Mouse (Mus musculus) kidney, postnatal 25 days (tissue): ENCODE data around the gene Gm5771.
"Not testable (repeated sequence)": the region's sequence is repeated elsewhere in the genome, so short reads cannot be mapped to it uniquely, and the experiment has no call there.

Source experiments
- DNase-seq, 2 experiments: peaks; one replicate each; pipeline ENCODE4 v3.0.0; 2021; ENCODE audit warnings: mixed read lengths in 2 of 2

Gene Gm5771

GRCm38 (mm10) chr6:41392056-41392455 lies at the start of gene Gm5771:
TSS of gene Gm5771 (plus strand) at chr6:41392356.
- not testable (repeated sequence) for DNase-seq

- DNase-seq, result no peak
These were observed 38.2 kb upstream of the Gm5771 start, which contains the start of gene Try10 for GRCm38 (mm10) chr6:41353932-41354331. TSS of gene Try10 (plus strand) at chr6:41354105.

GRCm38 (mm10) chr6:41373772-41374171 lies 18.4 kb upstream of the Gm5771 start:
- DNase-seq, result not testable (repeated sequence)

GRCm38 (mm10) chr6:41377578-41377977 lies 14.6 kb upstream of the Gm5771 start, which contains the start of gene Prss3:
TSS of gene Prss3 (minus strand) at chr6:41377678.
- not testable (repeated sequence) for DNase-seq

- no peak for DNase-seq
These were observed 5.4 kb upstream of the Gm5771 start for GRCm38 (mm10) chr6:41386781-41387180.

- not testable (repeated sequence) for DNase-seq
These were observed 516 bp upstream of the Gm5771 start for GRCm38 (mm10) chr6:41391640-41392039.

GRCm38 (mm10) chr6:41442261-41442660 lies 50.1 kb downstream of the Gm5771 start:
- not testable (repeated sequence) for DNase-seq

GRCm38 (mm10) chr6:41446045-41446444 lies 53.9 kb downstream of the Gm5771 start, which contains the start of gene Gm10334:
TSS of gene Gm10334 (minus strand) at chr6:41446145.
- not testable (repeated sequence) for DNase-seq
